Mouse (Mus musculus) cerebellum, adult 8-10 months (tissue): ENCODE results near the gene Rasgef1c.

Experiments used
- DNase-seq: peaks from one replicate; pipeline ENCODE4 v3.0.0; 2022

Gene Rasgef1c

GRCm38 (mm10) chr11:49901659-49902458, at the start of gene Rasgef1c:
Gene Rasgef1c, plus strand, starts transcription at chr11:49901835.
- peak; percentile 87 for DNase-seq

GRCm38 (mm10) chr11:49855144-49855543, 46.5 kb upstream of the Rasgef1c start:
- DNase-seq: no peak

DNA sequence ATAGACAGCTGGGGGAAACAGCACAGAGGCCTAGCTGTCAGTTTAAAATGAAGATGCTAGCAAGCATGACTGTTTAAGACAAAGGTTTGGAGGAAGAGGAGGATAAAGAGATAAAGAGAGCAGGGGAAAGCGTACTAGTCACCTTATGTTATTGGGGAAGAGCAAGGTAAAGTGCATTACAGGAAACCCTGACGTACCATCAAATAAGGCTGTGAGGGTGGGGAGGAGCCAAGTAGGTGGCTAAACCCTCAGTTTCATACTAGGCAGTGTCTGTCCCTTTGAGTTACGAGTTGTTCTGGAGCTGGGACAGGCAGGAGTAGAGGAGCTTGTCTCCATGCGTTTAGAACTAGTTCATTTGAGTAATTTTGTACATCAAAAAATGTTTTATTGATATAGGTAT, 40.5 kb upstream of the Rasgef1c start:
- no peak for DNase-seq

DNA sequence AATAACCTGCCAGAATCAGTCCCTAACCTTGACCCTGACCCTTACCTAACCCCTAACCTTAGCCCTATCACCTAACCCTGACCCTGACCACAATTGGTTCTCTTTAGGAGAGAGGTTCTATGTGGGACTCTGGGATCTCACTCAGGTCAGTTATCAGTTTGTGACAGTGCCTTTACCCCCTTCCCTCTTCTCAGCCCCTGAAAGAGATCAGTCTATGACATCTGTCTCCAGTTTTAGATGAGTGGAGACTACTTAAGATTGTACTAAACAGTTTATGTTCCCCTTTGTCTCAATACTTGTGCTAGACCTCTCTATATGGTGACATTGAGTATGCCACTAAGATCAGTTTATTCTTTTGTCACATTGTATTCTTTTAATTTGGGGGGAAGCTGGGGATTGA, 37.7 kb upstream of the Rasgef1c start:
- DNase-seq: no peak

- DNase-seq: no peak
These were observed 34.3 kb upstream of the Rasgef1c start for GRCm38 (mm10) chr11:49867320-49867719.

DNA sequence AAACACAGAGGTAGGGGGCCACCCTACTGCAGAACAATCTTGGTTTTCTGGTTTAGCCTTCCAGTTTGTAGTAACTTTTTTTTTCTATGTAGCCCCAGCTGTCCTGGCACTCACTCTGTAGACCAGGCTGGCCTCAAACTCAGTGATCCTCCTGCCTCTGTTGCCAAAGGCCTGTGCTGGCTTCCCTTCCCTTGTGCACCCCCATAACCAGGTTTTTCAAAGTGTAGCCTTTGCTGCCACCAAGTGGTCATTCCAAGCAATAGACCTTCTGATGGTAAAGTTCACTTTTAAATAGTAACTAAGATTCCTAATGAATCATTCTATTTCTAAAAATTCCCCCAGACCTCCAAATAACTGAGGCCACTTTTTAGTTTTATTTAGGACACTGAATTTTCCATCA, 31.9 kb upstream of the Rasgef1c start:
- DNase-seq: peak; percentile 53

DNA sequence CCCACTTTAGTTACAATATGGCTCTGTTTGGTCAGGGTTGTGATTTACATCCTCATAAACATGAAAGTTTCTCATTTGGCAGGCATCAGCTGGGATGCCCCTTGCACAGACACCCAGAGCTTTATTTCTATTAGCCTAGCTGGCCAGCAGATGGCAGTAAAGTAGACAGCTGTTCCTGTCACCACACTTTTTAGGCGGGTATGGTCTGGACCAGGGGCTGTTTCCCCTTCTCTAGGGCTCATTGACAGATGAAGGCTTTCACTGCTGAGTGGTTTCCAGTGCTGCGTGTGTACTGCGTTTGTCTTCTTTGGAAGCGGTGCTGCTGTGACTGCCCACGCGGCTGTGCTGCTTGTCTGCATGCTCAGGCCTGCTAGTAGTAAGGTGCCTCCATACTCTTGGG, 29.7 kb upstream of the Rasgef1c start:
- DNase-seq: peak; percentile 42

DNA sequence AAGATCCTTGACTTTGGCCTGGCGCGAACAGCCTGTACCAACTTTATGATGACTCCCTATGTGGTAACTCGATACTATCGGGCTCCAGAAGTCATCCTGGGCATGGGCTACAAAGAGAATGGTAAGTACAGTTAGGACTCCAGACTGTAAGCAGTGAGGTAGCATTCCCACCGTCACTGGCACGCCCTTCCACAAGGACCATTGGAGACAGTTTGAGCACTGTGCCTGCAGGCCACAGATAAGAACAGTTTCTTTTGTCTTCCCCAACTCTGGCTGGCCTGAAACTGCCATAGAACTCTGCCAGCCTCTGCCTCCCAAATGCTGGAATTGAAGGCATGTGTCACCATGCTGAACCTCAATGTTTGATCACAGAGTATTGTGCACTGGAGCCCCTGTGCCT, 28.9 kb upstream of the Rasgef1c start:
- DNase-seq: no peak

DNA sequence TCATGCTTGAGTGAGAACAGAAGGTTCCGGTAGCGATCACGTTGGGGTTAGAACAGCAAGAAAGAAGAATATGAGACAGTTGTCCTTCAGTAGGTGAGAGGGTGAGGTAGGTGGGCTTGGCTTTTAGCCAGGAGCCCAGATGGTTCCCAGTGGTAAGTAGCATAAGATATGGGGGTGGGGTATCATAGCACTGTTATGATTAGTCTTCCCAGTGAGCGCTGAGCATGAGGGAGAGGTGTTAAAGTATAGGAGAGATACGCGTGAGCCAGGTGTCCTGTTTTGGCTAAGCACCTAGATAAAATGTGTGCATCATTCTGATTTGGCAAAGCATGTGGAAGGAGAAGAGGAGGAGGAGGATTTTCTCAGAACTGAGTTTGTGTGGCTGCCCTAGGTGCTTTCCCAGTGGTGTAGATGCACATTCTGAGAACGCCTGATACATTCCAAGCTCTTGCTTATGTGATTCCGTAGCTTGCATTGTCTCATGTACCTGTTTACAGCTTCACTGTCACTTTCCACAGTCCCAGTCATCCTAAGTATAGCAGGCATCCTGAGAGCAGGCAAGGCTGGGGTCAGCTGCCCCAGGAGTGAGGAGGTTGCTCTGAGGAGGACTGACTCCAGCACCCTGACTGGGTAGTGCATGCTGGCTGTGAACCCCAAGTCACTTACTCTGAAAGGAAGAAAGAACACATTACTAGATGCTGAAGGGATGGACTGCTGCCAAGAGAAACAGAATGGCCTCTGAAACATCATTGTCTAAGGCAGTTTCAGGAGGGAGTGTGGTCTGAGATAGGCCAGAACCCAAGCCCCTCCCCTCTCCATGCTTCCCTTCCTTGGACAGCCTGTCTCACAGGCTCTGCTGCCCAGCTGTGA, 24.5 kb upstream of the Rasgef1c start:
- peak; percentile 41 for DNase-seq

DNA sequence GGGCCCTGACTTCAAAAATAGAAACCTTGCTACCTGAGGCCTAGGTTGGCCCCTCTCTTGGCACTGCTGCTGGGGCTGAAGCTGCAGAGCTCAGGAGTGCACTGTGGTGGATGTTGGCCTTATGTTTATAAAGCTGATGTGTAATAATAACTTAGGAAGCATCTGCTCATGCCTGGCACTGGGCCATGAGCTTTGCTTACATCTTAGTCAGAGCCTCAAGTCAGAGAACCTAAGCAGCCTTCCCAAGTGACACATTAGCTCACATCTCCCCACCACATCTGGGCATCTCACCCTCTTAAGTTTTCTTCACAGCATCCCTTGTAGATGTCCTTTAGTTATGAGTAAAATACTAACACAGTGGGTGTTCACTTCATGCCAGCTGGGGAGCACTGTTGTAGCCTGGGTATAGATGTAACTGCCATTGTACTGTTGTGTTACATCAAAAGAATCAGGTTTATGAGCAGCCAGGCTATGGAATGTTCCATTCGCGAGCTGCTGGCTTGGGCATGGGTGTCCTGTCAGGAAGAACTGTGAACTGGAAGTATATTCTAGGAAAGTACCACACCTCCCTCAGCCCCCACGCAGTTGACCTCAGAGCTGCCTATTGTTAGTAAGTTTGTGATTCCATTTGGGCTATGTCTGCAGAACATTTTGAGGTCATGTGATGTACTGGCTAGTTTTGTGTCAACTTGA, 21.5 kb upstream of the Rasgef1c start:
- no peak for DNase-seq

GRCm38 (mm10) chr11:49883394-49883793, 18.2 kb upstream of the Rasgef1c start:
- no peak for DNase-seq

DNA sequence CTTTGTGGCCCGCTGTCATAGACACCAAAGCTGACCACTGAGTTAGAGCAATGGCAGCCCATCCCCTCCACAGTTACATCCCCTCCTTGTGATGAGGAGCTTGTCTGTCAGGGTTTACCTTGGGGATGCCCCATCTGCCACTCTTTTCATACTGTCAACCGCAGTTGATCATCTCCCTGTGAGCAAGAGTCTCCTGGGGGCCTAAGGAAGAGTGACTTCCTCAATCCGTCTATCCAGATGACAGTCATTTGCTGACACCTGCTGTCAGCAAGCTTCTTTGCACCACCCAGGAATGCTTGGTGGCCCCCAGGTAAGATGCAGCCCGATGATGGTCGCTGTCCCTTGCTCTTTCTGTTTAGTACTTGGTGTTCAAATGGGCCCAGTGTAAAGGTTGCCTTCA, 13.2 kb upstream of the Rasgef1c start:
- DNase-seq: no peak

DNA sequence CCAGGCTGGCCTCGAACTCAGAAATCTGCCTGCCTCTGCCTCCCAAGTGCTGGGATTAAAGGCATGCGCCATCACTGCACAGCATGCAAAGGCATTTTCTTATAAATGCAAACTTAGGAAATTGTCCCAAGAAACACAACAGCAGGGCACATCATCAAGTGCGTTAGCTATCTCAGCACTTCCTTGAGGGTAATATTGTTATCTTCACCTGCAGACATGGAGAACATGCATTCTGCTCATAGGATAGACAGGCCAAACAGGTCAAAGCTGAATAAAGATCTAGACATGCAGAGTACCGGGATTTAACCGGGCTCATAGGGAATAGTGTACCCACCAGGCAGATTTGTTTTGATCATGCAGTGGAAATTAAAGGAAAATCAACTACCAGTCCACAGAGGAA, 9.6 kb upstream of the Rasgef1c start:
- DNase-seq: no peak

DNA sequence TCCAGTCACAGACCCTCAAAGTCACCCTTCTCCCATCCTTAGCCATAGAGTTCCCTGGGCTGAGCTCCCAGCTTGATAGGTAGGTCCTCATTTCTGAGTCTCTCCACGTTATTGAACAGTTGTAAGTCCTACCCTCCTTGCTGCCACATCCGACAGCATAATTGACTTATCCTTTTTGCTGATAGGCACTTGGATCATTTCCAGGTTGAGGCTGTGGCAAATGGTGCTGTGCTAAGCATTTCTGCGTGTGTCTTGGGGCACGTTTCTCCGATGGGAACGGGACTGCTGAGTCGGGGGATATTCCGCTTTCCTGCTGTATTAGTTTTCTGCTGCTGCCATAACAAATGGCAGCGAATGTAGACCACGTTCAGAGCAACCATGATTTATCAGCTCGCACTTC, 7.8 kb upstream of the Rasgef1c start:
- no peak for DNase-seq

DNA sequence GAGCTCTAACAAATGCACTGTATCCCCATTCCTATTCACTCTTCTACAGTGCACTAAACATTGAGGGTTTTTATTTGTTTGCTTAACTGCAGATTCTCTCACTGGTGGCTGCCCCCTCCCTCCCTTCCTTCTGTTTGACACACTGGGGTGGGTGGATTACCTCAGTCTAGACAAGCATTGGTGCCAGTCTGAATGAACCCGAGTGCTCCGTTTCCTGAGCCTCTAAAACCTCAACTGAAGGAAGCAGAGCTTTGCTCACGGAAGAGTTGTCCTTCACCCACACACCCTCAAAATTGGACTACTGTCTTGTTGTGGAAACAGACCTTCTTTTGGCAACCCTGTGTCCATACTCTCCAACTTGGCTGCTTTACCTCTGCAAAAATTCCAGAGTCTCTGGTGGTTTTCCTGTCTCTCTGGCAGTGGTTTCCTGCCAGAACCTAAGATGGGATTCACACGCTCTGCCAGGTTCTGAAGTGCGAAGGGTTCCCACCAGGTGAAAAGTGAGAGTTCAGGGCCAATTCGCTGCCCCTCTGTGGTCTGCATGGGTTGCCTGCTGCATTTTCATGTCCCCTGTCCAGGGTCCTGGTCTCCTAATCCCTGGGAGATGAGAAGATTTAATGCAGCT, 5.6 kb upstream of the Rasgef1c start:
- DNase-seq: no peak

GRCm38 (mm10) chr11:49900043-49900442, 1.6 kb upstream of the Rasgef1c start:
- no peak for DNase-seq

DNA sequence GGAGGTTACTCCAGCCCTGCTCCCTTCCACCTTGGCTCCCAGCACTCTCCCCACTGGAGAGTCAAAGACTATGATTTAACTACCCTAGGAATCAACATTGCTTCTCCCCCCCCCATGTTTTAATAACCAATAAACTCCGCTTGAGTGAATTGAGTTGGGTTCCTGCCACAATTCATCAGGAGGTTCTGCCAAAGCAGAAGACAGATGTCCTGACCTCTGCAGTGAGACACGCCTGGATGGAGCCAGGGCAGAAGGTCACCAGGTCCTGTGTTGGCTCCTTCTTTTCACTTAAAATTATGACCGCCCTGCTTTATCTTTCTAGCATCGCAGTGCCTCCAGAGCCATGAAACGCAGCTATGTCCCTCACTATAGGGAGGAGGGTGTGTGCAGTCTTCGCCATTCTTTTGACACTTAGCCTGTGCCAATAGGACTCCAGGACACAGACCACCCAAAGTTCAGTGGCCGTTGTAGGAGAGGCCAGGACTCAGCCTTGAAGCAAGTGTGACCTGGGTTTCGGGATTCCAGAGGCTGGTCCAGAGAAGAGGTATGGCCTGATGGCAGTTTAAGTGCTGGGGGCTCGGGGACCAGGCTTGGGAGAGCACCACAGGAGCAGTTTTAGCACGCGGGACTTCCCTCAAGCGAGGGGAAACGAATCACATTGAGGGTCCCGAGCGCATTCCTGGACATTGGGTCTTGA, 525 bp upstream of the Rasgef1c start:
- DNase-seq: no peak

DNA sequence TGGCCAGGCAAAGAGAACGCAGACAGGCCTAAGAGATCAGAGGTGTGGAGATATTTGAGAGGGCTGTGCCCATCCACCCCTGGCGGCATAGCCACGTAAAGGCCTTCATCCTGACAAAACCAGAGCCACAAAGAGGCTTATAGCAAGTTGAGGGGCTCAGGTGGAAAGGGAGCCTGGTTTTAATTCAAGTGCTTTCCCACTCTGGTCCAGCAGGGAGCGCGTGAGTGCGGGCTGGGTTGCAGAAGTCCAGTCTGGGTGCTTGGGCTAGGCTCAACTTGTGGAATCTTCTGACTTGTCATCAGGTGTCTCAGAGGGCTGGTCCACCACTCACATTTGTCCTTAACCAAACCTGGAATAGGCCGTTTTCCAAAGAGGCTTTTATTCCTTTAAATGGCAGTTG, 1.7 kb downstream of the Rasgef1c start:
- peak; percentile 82 for DNase-seq

GRCm38 (mm10) chr11:49918521-49919180, 17.0 kb downstream of the Rasgef1c start:
- no peak for DNase-seq

DNA sequence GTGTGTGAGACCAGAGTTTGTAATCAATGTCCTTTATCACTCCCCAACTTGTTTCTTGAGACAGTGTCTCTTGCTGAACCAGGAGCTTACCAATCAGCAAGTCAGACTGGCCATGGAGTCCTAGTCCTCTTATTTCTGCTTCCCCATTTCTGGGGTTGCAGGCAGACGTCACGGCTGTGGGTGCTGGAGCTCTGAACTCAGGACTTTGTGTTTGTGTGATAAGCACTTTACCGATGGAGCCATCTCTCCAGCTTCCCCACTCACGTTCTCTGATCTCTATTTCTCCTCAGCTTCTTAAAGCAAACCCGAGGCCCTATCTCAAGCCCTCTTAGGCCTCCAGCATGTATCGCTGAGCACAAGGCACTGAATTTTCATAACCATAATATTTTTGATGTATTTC, 17.7 kb downstream of the Rasgef1c start:
- DNase-seq: no peak

- no peak for DNase-seq
These were observed 21.9 kb downstream of the Rasgef1c start for GRCm38 (mm10) chr11:49923539-49923938.

GRCm38 (mm10) chr11:49926183-49926582, 24.5 kb downstream of the Rasgef1c start:
- no peak for DNase-seq
